Mouse (Mus musculus) layer of hippocampus, postnatal 14 days (tissue): ENCODE measurements at regions not wholly inside any gene's neighbourhood (a gene's known extent, or its start where the extent isn't known, plus 50 kb on each side); places are given as distances from the start of the nearest gene placed in this dataset.

Experiments
- DNase-seq, 2 experiments: peaks; one replicate each; pipeline ENCODE4 v3.0.0; 2021 to 2022; ENCODE audit warnings: low spot score in 2 of 2, mixed read lengths in 1 of 2

DNA sequence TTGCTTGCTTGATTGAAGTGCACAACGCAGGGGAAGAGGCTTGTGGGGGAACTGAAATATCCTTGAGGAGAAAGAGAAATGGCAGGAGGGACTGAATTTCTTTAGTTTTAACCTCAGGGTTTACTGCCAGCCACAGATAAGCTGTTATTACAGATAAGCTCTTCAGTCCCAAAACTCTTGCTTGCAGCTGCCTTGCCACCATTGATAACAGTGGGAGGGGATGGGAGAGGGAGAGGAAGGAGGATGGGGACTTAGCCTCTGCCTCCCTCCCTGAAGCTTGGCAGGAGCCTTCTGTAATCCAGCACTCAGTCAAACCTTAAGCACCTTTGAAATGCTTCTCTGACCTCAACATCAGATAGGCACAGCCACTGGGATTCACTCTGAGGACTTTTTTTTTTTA, 471.4 kb upstream of the Lsamp start:
- no peak for DNase-seq

DNA sequence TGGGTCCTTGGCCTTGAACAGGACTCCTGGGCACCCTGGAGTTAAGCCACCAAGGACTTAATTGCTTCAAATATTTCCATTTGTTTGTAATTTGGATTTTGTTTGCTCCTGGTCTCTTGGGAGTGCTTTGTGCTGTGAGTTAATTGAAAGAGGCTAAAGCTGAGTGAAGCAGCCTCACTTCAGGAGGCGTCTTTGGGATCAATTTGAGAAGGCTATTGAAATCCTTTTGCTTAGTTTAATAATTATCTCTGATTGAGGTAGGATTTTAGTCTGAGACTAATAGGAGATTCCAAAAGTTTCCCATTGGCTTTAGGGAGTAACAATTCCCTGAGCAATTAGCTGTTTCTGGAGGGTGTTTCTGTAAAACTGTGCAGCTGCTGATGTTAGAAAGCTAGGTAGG, 470.5 kb upstream of the Lsamp start:
- no peak for DNase-seq

DNA sequence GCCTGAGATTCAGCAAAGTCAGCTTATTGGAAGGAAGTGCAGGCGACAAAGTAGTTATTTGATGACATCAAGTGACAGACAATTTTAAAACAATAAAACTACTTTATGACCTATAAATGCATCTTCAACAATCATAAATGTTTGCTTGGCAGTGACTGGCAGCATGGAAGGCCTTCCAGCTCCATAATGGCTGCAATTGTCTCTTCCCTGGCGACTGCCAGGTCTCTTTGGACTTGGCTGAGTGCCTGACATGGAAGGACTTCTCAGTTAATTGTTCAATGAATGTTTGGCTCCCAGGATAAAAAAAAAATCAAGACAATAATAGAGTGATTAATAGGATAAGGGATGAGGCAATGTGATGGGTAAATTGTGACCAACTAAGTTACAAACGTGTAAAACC, 453.1 kb upstream of the Lsamp start:
- peak in 1 of 2 experiments; percentile 20 for DNase-seq

DNA sequence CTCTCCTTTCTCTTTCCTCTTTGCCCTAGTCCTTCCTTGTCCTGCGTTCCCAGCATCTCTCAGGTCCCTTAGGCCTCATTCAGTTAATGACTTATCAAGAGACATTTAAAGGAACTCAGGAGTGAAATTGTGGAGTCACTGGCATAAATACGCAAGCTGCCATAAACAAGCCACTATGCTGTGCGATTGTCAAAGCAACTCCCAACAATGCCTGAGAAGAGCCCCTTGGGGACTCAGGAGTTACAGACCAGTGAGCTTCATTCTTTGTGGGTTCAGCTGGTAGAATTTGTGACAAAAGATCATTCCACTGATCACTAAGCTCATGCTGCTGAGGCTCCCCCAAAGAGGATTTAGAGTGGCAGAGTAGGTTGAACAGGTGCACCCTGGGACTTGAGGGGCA, 451.4 kb upstream of the Lsamp start:
- DNase-seq, result peak in 1 of 2 experiments; percentile 4

- DNase-seq, result peak; percentile 17 to 43
Measured at GRCm38 (mm10) chr16:39533351-39533750, 450.8 kb upstream of the Lsamp start.

DNA sequence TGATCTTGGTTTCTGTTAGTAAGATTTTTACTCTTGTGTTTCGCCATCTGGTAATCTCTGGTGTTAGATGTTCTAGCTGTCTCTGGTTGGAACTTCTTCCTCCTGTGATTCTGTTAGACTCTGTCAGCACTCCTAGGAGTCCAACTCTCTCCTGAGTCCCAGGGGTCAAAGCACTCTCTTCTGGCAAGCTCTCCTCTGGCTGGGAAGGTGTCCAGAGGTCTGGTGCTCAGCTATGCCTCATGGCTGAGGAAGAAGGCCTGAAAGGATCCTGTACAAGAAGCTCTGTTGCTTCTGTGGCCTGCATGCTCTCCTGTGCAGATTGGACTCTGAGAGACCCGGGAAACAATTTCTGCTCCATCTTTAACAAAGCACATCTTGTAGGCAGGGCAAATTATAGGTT, 430.8 kb upstream of the Lsamp start:
- no peak for DNase-seq

GRCm38 (mm10) chr16:39576620-39577019, 407.5 kb upstream of the Lsamp start:
- DNase-seq, result no peak

DNA sequence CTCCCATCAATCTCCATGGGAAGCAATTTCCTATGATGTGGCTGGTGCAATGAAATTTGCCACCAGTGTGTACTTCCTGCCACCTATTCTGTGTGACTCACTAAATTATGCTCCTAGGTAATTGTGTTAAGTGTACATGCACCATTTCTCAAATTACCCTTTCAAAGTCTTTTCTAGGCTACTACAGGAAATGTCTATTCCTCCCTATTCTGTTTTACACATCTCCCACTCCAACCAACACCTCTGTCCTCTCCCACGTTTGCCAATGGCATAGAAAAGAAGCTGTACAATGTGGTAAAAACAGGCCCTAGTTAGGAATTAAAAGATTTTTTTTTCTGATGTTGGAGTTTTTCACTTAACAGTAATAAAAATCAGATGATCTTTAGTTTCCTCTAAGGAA, 404.5 kb upstream of the Lsamp start:
- DNase-seq, result no peak
